Mouse (Mus musculus) embryonic facial prominence, embryonic 15.5 days (tissue): Measurements from ENCODE around the gene Sgk1. TPM values are rescaled to one million over a fixed set of nuclear protein-coding genes. Genes with fewer than 3 reads are reported as not detected.

Experiments
- ATAC-seq: fragments of 200-750 bp; cut with Nextera tagmentation; 2 replicates; pipeline ENCODE4 v1.8.0; 2017; ENCODE audit warnings: low read depth, moderate TSS enrichment; ENCODE audit not compliant: insufficient number of reproducible peaks, low FRiP score, low TSS enrichment
- H3K27ac ChIP-seq: fragments of 300-500 bp; sonication (generic); replicated peaks from 2 replicates; pipeline ENCODE4 v1.5.1; 2015; ENCODE audit warnings: mild to moderate bottlenecking, inconsistent platforms
- H3K27me3 ChIP-seq: fragments of 300-500 bp; sonication (generic); 2 replicates; pipeline ENCODE4 v1.6.1; 2015; ENCODE audit warnings: inconsistent platforms
- H3K36me3 ChIP-seq: fragments of 300-500 bp; sonication (generic); 2 replicates; pipeline ENCODE4 v1.6.1; 2015; ENCODE audit warnings: mild to moderate bottlenecking, inconsistent platforms
- H3K4me1 ChIP-seq: fragments of 300-500 bp; sonication (generic); 2 replicates; pipeline ENCODE4 v1.6.1; 2015; ENCODE audit warnings: inconsistent platforms
- H3K4me2 ChIP-seq: fragments of 300-500 bp; sonication (generic); replicated peaks from 2 replicates; pipeline ENCODE4 v1.6.1; 2015; ENCODE audit warnings: mild to moderate bottlenecking, inconsistent platforms
- H3K4me3 ChIP-seq: fragments of 300-500 bp; sonication (generic); replicated peaks from 2 replicates; pipeline ENCODE4 v1.5.1; 2015; ENCODE audit warnings: mild to moderate bottlenecking, inconsistent platforms
- H3K9ac ChIP-seq: fragments of 300-500 bp; sonication (generic); 2 replicates; pipeline ENCODE4 v1.6.1; 2015; ENCODE audit warnings: inconsistent platforms
- H3K9me3 ChIP-seq: fragments of 300-500 bp; sonication (generic); replicated peaks from 2 replicates; pipeline ENCODE4 v1.6.1; 2016; ENCODE audit warnings: inconsistent platforms
- WGBS: fragments of 180-500 bp; shearing (Covaris S2); methylation state at CpG from one replicate; pipeline ENCODE4 v1.1.7; 2015; 5-methylcytosine and 5-hydroxymethylcytosine counted together
- polyA plus RNA-seq: library from polyadenylated mRNA; unstranded; fragments of >200 nt; fragmentation: Nextera tagmentation; extraction: Ambion mirVana; gene quantifications from 2 replicates; pipeline ENCODE4 v1.2.1, GENCODE M21; 2015

Gene Sgk1
- polyA plus RNA-seq, 1 experiment from 2014 or later, result 50.1 TPM

GRCm38 (mm10) chr10:21918016-21918749 lies 36.2 kb downstream of the Sgk1 start:
- WGBS, result 87% methylated on average over 6 of the region's 6 CpGs
- no peak overlapping the region for H3K4me2 ChIP-seq
- H3K36me3 ChIP-seq, result no peaks in the 10 kb centered on the region

GRCm38 (mm10) chr10:21918750-21919145 lies 36.8 kb downstream of the Sgk1 start:
- no peak overlapping the region for H3K9ac ChIP-seq
- no peaks in the 10 kb centered on the region for H3K27me3 ChIP-seq
- H3K4me1 ChIP-seq, result peaks cover 29% of the 10 kb centered on the region
- no peak for ATAC-seq
- H3K36me3 ChIP-seq, result no peaks in the 10 kb centered on the region
- no peak overlapping the region for H3K27ac ChIP-seq
- 81% methylated on average over 7 of the region's 7 CpGs for WGBS
- H3K4me2 ChIP-seq, result no peak overlapping the region
- no peak overlapping the region for H3K4me3 ChIP-seq
- H3K9me3 ChIP-seq, result no peaks in the 10 kb centered on the region

More at GRCm38 (mm10) chr10:21918016-21918749, 36.2 kb downstream of the Sgk1 start:
- no peak overlapping the region for H3K27ac ChIP-seq
- H3K9me3 ChIP-seq, result no peaks in the 10 kb centered on the region
- H3K4me3 ChIP-seq, result no peak overlapping the region
- no peaks in the 10 kb centered on the region for H3K27me3 ChIP-seq
- peaks cover 24% of the 10 kb centered on the region for H3K4me1 ChIP-seq
- no peak overlapping the region for H3K9ac ChIP-seq
- no peak for ATAC-seq

DNA sequence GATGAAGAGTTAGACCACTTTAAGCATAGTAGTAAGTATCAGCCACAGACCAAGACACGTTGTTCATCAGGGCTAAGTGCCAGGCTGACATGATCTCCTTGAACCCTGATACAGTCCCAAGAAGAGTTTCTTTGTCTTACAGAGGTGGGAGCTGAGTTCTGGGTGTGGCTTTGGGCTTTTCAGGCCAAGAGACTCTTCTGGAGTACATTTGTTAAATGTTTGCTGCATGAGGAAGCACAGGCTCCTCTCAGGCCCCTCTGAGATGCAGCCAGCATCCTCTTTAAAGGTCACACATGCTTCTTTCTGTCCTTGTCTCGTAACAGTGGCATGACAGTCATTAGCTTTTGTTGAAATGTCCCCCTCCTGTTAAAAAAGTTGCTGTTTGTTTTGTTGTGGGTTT lies 38.6 kb downstream of the Sgk1 start:
- H3K36me3 ChIP-seq, result no peaks in the 10 kb centered on the region
- H3K9ac ChIP-seq, result no peak overlapping the region
- H3K9me3 ChIP-seq, result no peaks in the 10 kb centered on the region
- H3K27ac ChIP-seq, result no peak overlapping the region
- 54% methylated on average over 2 of the region's 2 CpGs for WGBS
- no peak overlapping the region for H3K4me2 ChIP-seq
- H3K27me3 ChIP-seq, result no peaks in the 10 kb centered on the region
- peaks cover 37% of the 10 kb centered on the region for H3K4me1 ChIP-seq
- no peak overlapping the region for H3K4me3 ChIP-seq
- no peak for ATAC-seq

DNA sequence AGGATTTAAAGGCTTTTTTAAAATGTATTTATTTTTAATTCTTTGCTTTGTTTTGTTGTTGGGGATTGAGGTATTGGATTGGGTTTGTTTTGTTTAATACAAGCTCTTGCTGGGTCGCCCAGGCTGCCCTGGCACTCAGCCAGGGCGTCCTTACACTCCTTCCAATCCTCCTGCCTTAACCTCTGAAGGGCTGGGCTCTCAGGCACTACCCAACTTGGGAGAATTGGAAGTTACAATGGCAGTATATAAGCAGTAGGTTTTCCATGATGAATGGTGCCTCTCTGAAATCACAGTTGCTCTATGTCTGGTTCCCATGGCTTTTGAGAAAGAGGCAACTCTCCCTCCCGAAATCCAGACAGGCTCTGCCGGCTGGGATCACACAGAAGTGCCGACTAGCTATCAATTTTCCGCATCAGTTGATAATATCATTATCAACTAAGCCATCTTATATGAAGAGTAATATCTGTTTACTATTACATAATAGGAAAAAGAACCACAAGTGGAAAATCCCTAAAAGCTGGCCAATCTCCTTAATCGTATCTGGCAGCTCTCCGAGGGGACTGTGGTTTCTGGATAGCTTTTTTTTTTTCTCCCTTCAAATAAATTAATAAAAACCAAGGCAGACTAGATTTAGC lies 40.8 kb downstream of the Sgk1 start:
- Histone ChIP-seq H3K4me2 (peak overlapping the region; percentile 47), H3K9ac (no peak overlapping the region), H3K27me3 (no peaks in the 10 kb centered on the region), H3K9me3 (no peaks in the 10 kb centered on the region), H3K36me3 (no peaks in the 10 kb centered on the region), H3K4me1 (peaks cover 37% of the 10 kb centered on the region), H3K4me3 (peak overlapping the region; percentile 14; the same call in 1 of the 2 replicates), H3K27ac (peak overlapping the region; percentile 84)
- ATAC-seq, result no peak
- 20% methylated on average over 8 of the region's 8 CpGs for WGBS

- peaks cover 37% of the 10 kb centered on the region for H3K4me1 ChIP-seq
- no peaks in the 10 kb centered on the region for H3K9me3 ChIP-seq
- 8% methylated on average over 9 of the region's 9 CpGs for WGBS
- peak overlapping the region; percentile 84 for H3K27ac ChIP-seq
- H3K4me2 ChIP-seq, result peak overlapping the region; percentile 47
- H3K4me3 ChIP-seq, result peak overlapping the region; percentile 14
- H3K27me3 ChIP-seq, result no peaks in the 10 kb centered on the region
- no peak overlapping the region for H3K9ac ChIP-seq
- H3K36me3 ChIP-seq, result no peaks in the 10 kb centered on the region
- peak; percentile 77 for ATAC-seq
Measured at GRCm38 (mm10) chr10:21923495-21923952, 41.5 kb downstream of the Sgk1 start.

DNA sequence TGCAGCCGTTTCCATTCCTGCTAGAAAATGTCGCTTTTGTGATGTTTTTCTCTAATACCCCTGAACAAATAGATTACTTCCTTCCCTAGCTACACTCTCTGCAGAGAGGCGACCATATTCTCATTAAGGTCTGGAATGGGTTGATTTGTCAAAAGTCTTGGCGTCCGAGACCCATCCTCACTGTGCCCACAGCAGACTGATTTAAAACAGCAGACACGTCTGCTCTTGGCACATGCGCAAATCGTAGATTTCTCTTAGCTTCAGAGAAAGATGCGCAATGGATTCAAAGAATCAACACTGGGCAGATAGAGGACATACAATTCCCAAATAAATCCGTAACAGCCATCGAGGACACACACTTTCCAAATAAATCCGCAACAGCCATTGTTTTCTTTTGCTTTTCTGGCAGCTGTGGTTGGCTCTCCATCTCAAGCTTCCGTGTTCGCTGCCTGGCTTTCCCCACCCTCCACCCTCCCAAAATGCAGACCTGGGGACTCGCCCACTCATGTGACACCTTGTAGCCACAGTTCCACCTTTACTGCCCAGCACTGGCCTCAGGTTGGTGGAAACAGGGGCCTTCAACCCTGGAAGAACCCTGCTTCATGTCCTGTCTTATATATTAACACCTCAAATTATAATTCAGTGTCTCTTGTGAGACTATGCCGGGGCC lies 42.2 kb downstream of the Sgk1 start:
- Histone ChIP-seq H3K4me2 (peak overlapping the region; percentile 47), H3K4me3 (peak overlapping the region; percentile 14), H3K36me3 (no peaks in the 10 kb centered on the region), H3K9ac (no peak overlapping the region), H3K4me1 (peaks cover 37% of the 10 kb centered on the region), H3K9me3 (no peaks in the 10 kb centered on the region), H3K27me3 (0 out of 2 replicates have a peak, but pooled peaks cover 1% of the 10 kb centered on the region), H3K27ac (peak overlapping the region; percentile 84)
- no peak; the same call in 1 of the 2 replicates for ATAC-seq
- WGBS, result 51% methylated on average over 16 of the region's 16 CpGs

GRCm38 (mm10) chr10:21926941-21927340 lies 45.0 kb downstream of the Sgk1 start:
- H3K4me1 ChIP-seq, result peaks cover 23% of the 10 kb centered on the region
- H3K9me3 ChIP-seq, result no peaks in the 10 kb centered on the region
- no peak overlapping the region for H3K27ac ChIP-seq
- H3K36me3 ChIP-seq, result no peaks in the 10 kb centered on the region
- no peak for ATAC-seq
- H3K4me2 ChIP-seq, result no peak overlapping the region
- 89% methylated on average over 5 of the region's 5 CpGs for WGBS
- H3K4me3 ChIP-seq, result no peak overlapping the region
- H3K9ac ChIP-seq, result no peak overlapping the region
- H3K27me3 ChIP-seq, result 0 out of 2 replicates have a peak, but pooled peaks cover 3% of the 10 kb centered on the region

DNA sequence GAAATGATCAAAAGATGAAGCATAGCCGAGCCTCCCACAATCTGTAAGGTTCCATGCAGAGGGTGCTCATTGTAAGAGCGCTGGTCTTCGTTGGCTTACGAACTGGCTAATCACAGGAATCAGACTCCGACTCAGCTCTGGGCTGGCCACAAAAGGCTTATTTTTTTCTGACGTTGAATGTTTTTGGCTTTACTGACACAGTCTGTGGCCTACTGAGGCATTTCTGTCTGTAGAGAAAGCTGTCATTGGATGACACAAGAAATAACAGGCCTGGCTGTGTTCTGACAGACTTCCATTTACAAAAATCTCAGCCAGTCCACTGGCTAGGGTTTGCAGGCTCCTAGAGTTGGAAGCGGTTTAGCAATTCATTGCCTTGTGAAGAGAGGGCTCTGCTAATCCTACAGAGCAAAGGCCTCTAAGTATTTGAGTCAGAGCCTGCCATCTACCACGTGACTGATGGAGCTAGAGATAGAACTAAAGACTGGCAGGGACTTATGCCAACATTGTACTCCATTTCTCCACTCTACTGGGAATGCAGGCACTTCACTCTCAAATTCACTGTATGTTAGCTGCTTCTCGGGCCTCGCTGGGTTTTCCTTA lies 48.9 kb downstream of the Sgk1 start:
- Histone ChIP-seq H3K9me3 (no peaks in the 10 kb centered on the region), H3K9ac (no peak overlapping the region), H3K4me1 (no peaks in the 10 kb centered on the region), H3K27ac (no peak overlapping the region), H3K36me3 (no peaks in the 10 kb centered on the region), H3K4me3 (no peak overlapping the region), H3K4me2 (no peak overlapping the region), H3K27me3 (0 out of 2 replicates have a peak, but pooled peaks cover 3% of the 10 kb centered on the region)
- ATAC-seq, result no peak
- WGBS, result 70% methylated on average over 10 of the region's 10 CpGs

- Histone ChIP-seq H3K27me3 (0 out of 2 replicates have a peak, but pooled peaks cover 3% of the 10 kb centered on the region), H3K4me2 (no peak overlapping the region), H3K9me3 (no peaks in the 10 kb centered on the region), H3K9ac (no peak overlapping the region), H3K4me1 (peaks cover 15% of the 10 kb centered on the region), H3K4me3 (no peak overlapping the region), H3K27ac (no peak overlapping the region), H3K36me3 (no peaks in the 10 kb centered on the region)
- 78% methylated on average over 3 of the region's 3 CpGs for WGBS
- ATAC-seq, result no peak
Measured at GRCm38 (mm10) chr10:21932791-21933190, 50.8 kb downstream of the Sgk1 start.

GRCm38 (mm10) chr10:21934826-21935225 lies 52.8 kb downstream of the Sgk1 start:
- H3K9me3 ChIP-seq, result no peaks in the 10 kb centered on the region
- WGBS, result 87% methylated on average over 2 of the region's 2 CpGs
- H3K4me3 ChIP-seq, result no peak overlapping the region
- no peak overlapping the region for H3K9ac ChIP-seq
- no peak for ATAC-seq
- H3K4me1 ChIP-seq, result peaks cover 15% of the 10 kb centered on the region
- no peak overlapping the region for H3K27ac ChIP-seq
- no peaks in the 10 kb centered on the region for H3K27me3 ChIP-seq
- H3K4me2 ChIP-seq, result no peak overlapping the region
- no peaks in the 10 kb centered on the region for H3K36me3 ChIP-seq
